Mouse (Mus musculus): ENCODE measurements at regions not wholly inside any gene's neighbourhood (a gene's known extent, or its start where the extent isn't known, plus 50 kb on each side); places are given as distances from the start of the nearest gene placed in this dataset.

DNA sequence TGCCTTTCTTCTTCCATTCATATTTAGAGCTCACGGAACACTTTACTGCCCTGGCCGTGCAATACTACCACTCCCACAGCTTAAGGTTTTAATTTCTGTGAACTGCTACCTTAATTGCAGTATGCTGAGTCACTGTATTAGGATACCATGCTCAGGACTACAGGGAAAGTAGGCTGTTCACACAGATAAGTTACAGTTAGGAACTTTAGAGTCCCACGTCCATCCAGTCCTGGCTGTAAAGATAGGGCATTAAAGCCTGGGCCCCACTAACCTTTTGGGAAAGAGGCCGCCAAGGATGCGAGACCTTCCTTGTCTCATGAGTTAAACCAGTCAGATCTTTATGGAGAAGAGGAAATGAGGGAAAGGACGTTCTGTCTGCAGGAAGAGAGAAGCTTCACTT is 574.6 kb downstream of the Stpg2 start:
- TF ChIP-seq POLR2A (IDR thresholded peaks at IDR 0.05; ENCODE audit: insufficient read depth, low read depth, low read length): no peak
- no peak for TF ChIP-seq CTCF (IDR thresholded peaks at IDR 0.05)
